Mouse (Mus musculus): ENCODE measurements around the gene Dusp7.

DNA sequence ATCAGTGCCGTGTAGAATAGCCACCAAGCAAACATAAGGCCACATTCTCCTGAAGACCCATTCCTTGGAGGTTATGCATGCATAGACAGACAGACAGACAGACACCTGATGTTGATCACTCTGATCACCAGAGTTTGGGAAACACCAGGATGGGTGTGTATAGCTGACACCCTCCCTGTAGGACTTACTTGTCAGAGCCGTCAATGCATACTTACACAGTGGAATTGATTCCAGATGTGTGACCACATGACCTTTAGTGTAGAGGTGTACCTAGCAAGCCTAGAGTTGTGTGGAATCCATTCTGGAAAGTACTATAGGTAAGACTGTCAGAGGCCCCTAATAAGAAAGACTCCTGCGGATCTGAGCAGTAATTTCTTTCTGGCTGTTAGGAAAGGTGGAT, 11.3 kb upstream of the Dusp7 start:
- no peak for TF ChIP-seq CTCF (IDR thresholded peaks at IDR 0.05; ENCODE audit: control insufficient read depth, insufficient read depth, insufficient read length)
- TF ChIP-seq MAX (IDR thresholded peaks at IDR 0.05) = no peak
- TF ChIP-seq CEBPB (IDR thresholded peaks at IDR 0.05; ENCODE audit: low read depth) = no peak
- TF ChIP-seq MYOG (IDR thresholded peaks at IDR 0.05; ENCODE audit: control insufficient read depth, extremely low read depth, insufficient read length) = no peak
- TF ChIP-seq USF1 (IDR thresholded peaks at IDR 0.05; ENCODE audit: low read depth) = no peak
- no peak for TF ChIP-seq MYOD1 (IDR thresholded peaks at IDR 0.05; ENCODE audit: control insufficient read depth, insufficient read length, low read depth)
